Mouse (Mus musculus) liver, adult 2 months (tissue): ENCODE measurements around the gene P2rx1.

ENCODE experiments used
- CTCF ChIP-seq: fragments of 200-500 bp; IDR thresholded peaks from 2 replicates; pipeline ENCODE4 v1.5.1; 2011; ENCODE audit warnings: low read depth, low read length, control low read depth
- POLR2A ChIP-seq: fragments of 200-500 bp; IDR thresholded peaks from 2 replicates; pipeline ENCODE4 v1.6.1; 2011; ENCODE audit warnings: low read length, control low read depth; ENCODE audit not compliant: insufficient read depth; ENCODE audit errors: extremely low read depth

DNA sequence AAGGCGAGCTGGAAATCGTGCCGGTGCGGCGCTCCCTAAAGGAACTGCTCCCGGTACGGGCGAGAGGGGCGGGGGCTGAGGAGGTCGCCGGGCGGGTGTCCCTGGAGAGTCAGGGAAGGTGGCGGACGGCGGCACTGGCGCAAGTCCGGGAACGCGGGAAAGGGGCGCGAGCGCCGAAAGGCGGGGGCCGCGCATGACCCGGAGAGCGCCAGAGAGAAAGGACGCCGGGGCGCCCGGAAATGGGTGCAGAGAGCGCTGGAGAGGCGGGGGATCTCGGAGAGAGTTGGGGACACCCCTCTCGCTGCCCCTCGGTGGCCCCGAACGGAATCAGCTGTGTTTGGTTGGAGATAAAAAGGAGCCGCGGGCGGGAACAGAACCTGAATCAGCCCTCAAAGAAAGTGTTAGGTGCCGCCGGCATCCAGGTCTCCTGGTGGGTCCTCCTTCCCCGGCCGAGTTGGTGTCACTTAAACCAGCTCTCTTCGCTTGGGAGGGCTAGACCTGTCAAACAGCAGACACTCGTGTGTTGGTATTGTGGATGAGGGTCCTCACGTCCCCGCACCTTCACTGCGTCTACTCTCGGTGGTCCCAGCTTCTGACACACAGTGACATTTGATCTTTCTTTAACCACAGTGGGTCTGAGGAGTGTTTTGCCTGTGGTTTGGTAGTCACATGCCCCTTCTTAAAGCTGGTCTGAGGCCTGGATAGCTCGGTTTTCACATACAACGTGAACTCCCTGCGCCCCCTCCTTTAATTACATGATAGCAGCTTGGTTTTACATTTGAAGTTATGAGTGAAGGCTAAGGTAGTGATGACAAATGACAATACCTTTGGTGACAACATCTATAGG lies 49.4 kb downstream of the P2rx1 start:
- no peak; the same call in 1 of the 2 replicates for TF ChIP-seq POLR2A
- no peak for TF ChIP-seq CTCF
